Mouse (Mus musculus) heart, embryonic 10.5 days (tissue): Measurements from ENCODE around the gene Ccdc163. TPM values are rescaled to one million over a fixed set of nuclear protein-coding genes. Genes with fewer than 3 reads are reported as not detected.
"Not testable (repeated sequence)": the region's sequence is repeated elsewhere in the genome, so short reads cannot be mapped to it uniquely, and the experiment has no call there.

Experiments
- DNase-seq: peaks from one replicate; pipeline ENCODE4 v3.0.0-alpha.2; 2017; ENCODE audit warnings: low spot score
- H3K27ac ChIP-seq: fragments of 300-500 bp; sonication (generic); 2 replicates; pipeline ENCODE4 v1.5.1; 2016; ENCODE audit warnings: mild to moderate bottlenecking
- H3K27me3 ChIP-seq: fragments of 300-500 bp; sonication (generic); 2 replicates; pipeline ENCODE4 v1.6.1; 2016; ENCODE audit warnings: mild to moderate bottlenecking; ENCODE audit not compliant: poor library complexity, insufficient read depth, severe bottlenecking
- H3K36me3 ChIP-seq: fragments of 300-500 bp; sonication (generic); 2 replicates; pipeline ENCODE4 v1.6.1; 2016; ENCODE audit warnings: mild to moderate bottlenecking, moderate library complexity
- H3K4me1 ChIP-seq: fragments of 300-500 bp; sonication (generic); 2 replicates; pipeline ENCODE4 v1.6.1; 2016; ENCODE audit warnings: mild to moderate bottlenecking
- H3K4me3 ChIP-seq: fragments of 300-500 bp; sonication (generic); 2 replicates; pipeline ENCODE4 v1.5.1; 2016; ENCODE audit warnings: mild to moderate bottlenecking, moderate library complexity
- H3K9me3 ChIP-seq: fragments of 300-500 bp; sonication (generic); 2 replicates; pipeline ENCODE4 v1.6.1; 2016; ENCODE audit warnings: mild to moderate bottlenecking, moderate library complexity
- WGBS: fragments of 180-500 bp; shearing (Covaris S2); methylation state at CpG from one replicate; pipeline ENCODE4 v1.1.7; 2016; 5-methylcytosine and 5-hydroxymethylcytosine counted together
- polyA plus RNA-seq: library from polyadenylated mRNA; unstranded; fragments of >200 nt; fragmentation: Nextera tagmentation; extraction: Ambion mirVana; gene quantifications from 2 replicates; pipeline ENCODE4 v1.2.1, GENCODE M21; 2016

The Ccdc163 gene
- polyA plus RNA-seq, 1 experiment from 2014 or later: 23.2 TPM

- WGBS: 87% methylated on average over 4 of the region's 4 CpGs
- H3K27ac ChIP-seq: not testable (repeated sequence)
Observed at GRCm38 (mm10) chr4:116680521-116680920, 27.8 kb upstream of the Ccdc163 start.

GRCm38 (mm10) chr4:116683957-116684356 lies 24.4 kb upstream of the Ccdc163 start:
- Histone ChIP-seq H3K4me1 (peaks cover 15% of the 10 kb centered on the region), H3K27me3 (no peaks in the 10 kb centered on the region), H3K36me3 (peaks cover 18% of the 10 kb centered on the region), H3K4me3 (no peak overlapping the region), H3K27ac (no peak overlapping the region), H3K9me3 (no peaks in the 10 kb centered on the region)
- no peak for DNase-seq
- WGBS: 61% methylated on average over 4 of the region's 4 CpGs

More at GRCm38 (mm10) chr4:116680521-116680920, 27.8 kb upstream of the Ccdc163 start:
- H3K4me3 ChIP-seq, H3K4me1 ChIP-seq, H3K36me3 ChIP-seq, H3K27me3 ChIP-seq, DNase-seq, H3K9me3 ChIP-seq: not testable (repeated sequence)

- Histone ChIP-seq H3K4me3 (peak overlapping the region; percentile 84), H3K36me3 (peaks cover 25% of the 10 kb centered on the region), H3K9me3 (no peaks in the 10 kb centered on the region), H3K27me3 (no peaks in the 10 kb centered on the region), H3K4me1 (peaks cover 15% of the 10 kb centered on the region), H3K27ac (peak overlapping the region; percentile 97)
- no peak for DNase-seq
- WGBS: 79% methylated on average over 2 of the region's 2 CpGs
Observed at GRCm38 (mm10) chr4:116684665-116685064, 23.6 kb upstream of the Ccdc163 start.

- Histone ChIP-seq H3K9me3 (no peaks in the 10 kb centered on the region), H3K27ac (peak within 1 kb of the TSS; percentile 97), H3K4me3 (peak within 1 kb of the TSS; percentile 84), H3K4me1 (peaks cover 15% of the 10 kb centered on the region), H3K27me3 (no peaks in the 10 kb centered on the region), H3K36me3 (peaks cover 34% of the 10 kb centered on the region)
- under 1% methylated on average over 56 of the region's 56 CpGs for WGBS
- peak; percentile 97 for DNase-seq
Observed at GRCm38 (mm10) chr4:116685402-116686061, 22.8 kb upstream of the Ccdc163 start, which contains the start of gene Prdx1. Prdx1 (plus strand) TSS chr4:116685544.

- H3K27me3 ChIP-seq: no peaks in the 10 kb centered on the region
- peaks cover 15% of the 10 kb centered on the region for H3K4me1 ChIP-seq
- no peak for DNase-seq
- no peak overlapping the region for H3K27ac ChIP-seq
- no peaks in the 10 kb centered on the region for H3K9me3 ChIP-seq
- WGBS: 40% methylated on average over 1 of the region's 1 CpGs
- peak overlapping the region; percentile 84 for H3K4me3 ChIP-seq
- H3K36me3 ChIP-seq: peaks cover 48% of the 10 kb centered on the region
Observed at GRCm38 (mm10) chr4:116687041-116687440, 21.3 kb upstream of the Ccdc163 start.

GRCm38 (mm10) chr4:116689309-116689876 lies 18.9 kb upstream of the Ccdc163 start:
- no peaks in the 10 kb centered on the region for H3K27me3 ChIP-seq
- no peaks in the 10 kb centered on the region for H3K9me3 ChIP-seq
- H3K36me3 ChIP-seq: peaks cover 71% of the 10 kb centered on the region
- WGBS: 88% methylated on average over 4 of the region's 4 CpGs
- no peak overlapping the region for H3K27ac ChIP-seq
- peaks cover 15% of the 10 kb centered on the region for H3K4me1 ChIP-seq
- H3K4me3 ChIP-seq: no peak overlapping the region
- DNase-seq: no peak

GRCm38 (mm10) chr4:116692146-116692545 lies 16.2 kb upstream of the Ccdc163 start:
- Histone ChIP-seq H3K4me1 (peaks cover 2% of the 10 kb centered on the region), H3K4me3 (no peak overlapping the region), H3K27me3 (no peaks in the 10 kb centered on the region), H3K36me3 (peaks cover 95% of the 10 kb centered on the region), H3K27ac (no peak overlapping the region), H3K9me3 (no peaks in the 10 kb centered on the region)
- DNase-seq: no peak
- 87% methylated on average over 2 of the region's 2 CpGs for WGBS

- DNase-seq: no peak
- Histone ChIP-seq H3K4me3 (no peak overlapping the region), H3K27me3 (no peaks in the 10 kb centered on the region), H3K4me1 (no peaks in the 10 kb centered on the region), H3K36me3 (peaks cover 96% of the 10 kb centered on the region), H3K9me3 (no peaks in the 10 kb centered on the region), H3K27ac (no peak overlapping the region)
- 86% methylated on average over 2 of the region's 2 CpGs for WGBS
Observed at GRCm38 (mm10) chr4:116693785-116694184, 14.5 kb upstream of the Ccdc163 start.

GRCm38 (mm10) chr4:116698693-116699342 lies 9.5 kb upstream of the Ccdc163 start:
- WGBS: 41% methylated on average over 2 of the region's 2 CpGs
- Histone ChIP-seq H3K36me3 (peaks cover 76% of the 10 kb centered on the region), H3K4me1 (no peaks in the 10 kb centered on the region), H3K4me3 (no peak overlapping the region), H3K27ac (no peak overlapping the region), H3K27me3 (no peaks in the 10 kb centered on the region), H3K9me3 (no peaks in the 10 kb centered on the region)
- no peak for DNase-seq

- Histone ChIP-seq H3K27me3 (no peaks in the 10 kb centered on the region), H3K4me3 (no peak overlapping the region), H3K4me1 (no peaks in the 10 kb centered on the region), H3K9me3 (no peaks in the 10 kb centered on the region), H3K36me3 (peaks cover 66% of the 10 kb centered on the region), H3K27ac (no peak overlapping the region)
- WGBS: 79% methylated on average over 1 of the region's 1 CpGs
- DNase-seq: no peak
Observed at GRCm38 (mm10) chr4:116700964-116701363, 7.3 kb upstream of the Ccdc163 start.

- Histone ChIP-seq H3K9me3 (no peaks in the 10 kb centered on the region), H3K36me3 (peaks cover 40% of the 10 kb centered on the region), H3K27me3 (no peaks in the 10 kb centered on the region), H3K27ac (no peak overlapping the region), H3K4me3 (no peak overlapping the region), H3K4me1 (peaks cover 7% of the 10 kb centered on the region)
- peak; percentile 81 for DNase-seq
- 40% methylated on average over 6 of the region's 6 CpGs for WGBS
Observed at GRCm38 (mm10) chr4:116703804-116704203, 4.5 kb upstream of the Ccdc163 start.

- no peaks in the 10 kb centered on the region for H3K27me3 ChIP-seq
- no peaks in the 10 kb centered on the region for H3K9me3 ChIP-seq
- peaks cover 23% of the 10 kb centered on the region for H3K36me3 ChIP-seq
- H3K27ac ChIP-seq: peak overlapping the region; percentile 90
- no peak for DNase-seq
- H3K4me1 ChIP-seq: peaks cover 18% of the 10 kb centered on the region
- peak overlapping the region; percentile 74 for H3K4me3 ChIP-seq
- 21% methylated on average over 9 of the region's 9 CpGs for WGBS
Observed at GRCm38 (mm10) chr4:116707666-116708065, 643 bp upstream of the Ccdc163 start.

GRCm38 (mm10) chr4:116708791-116709390 lies 582 bp downstream of the Ccdc163 start:
- no peaks in the 10 kb centered on the region for H3K27me3 ChIP-seq
- peaks cover 15% of the 10 kb centered on the region for H3K36me3 ChIP-seq
- peaks cover 18% of the 10 kb centered on the region for H3K4me1 ChIP-seq
- H3K9me3 ChIP-seq: no peaks in the 10 kb centered on the region
- 8% methylated on average over 9 of the region's 9 CpGs for WGBS
- no peak for DNase-seq
- peak overlapping the region; percentile 74 for H3K4me3 ChIP-seq
- H3K27ac ChIP-seq: peak overlapping the region; percentile 69
